Mouse (Mus musculus) small intestine, adult 2 months (tissue): ENCODE data around the gene Arap2.

Experiments
- CTCF ChIP-seq: fragments of 200-500 bp; IDR thresholded peaks from 2 replicates; pipeline ENCODE4 v1.5.1; 2012; ENCODE audit warnings: low read depth, mild to moderate bottlenecking, control low read depth, inconsistent platforms, low read length, moderate library complexity, mixed read lengths; ENCODE audit not compliant: insufficient replicate concordance, insufficient read length; ENCODE audit errors: extremely low read depth
- POLR2A ChIP-seq: fragments of 200-500 bp; IDR thresholded peaks from 2 replicates; pipeline ENCODE4 v1.6.1; 2012; ENCODE audit warnings: low read depth, mild to moderate bottlenecking, control low read depth, inconsistent platforms, low read length, moderate library complexity

GRCm38 (mm10) chr5:62777804-62778203 is 11.8 kb upstream of the Arap2 start:
- TF ChIP-seq CTCF (no peak), POLR2A (no peak)
